Mouse (Mus musculus) c-Kit-positive CD71-negative TER-119-negative erythroid progenitor cells, embryonic 14.5 days (primary cell): ENCODE data around the gene Cabp2.
"Not testable (repeated sequence)": the region's sequence is repeated elsewhere in the genome, so short reads cannot be mapped to it uniquely, and the experiment has no call there.

ENCODE experiments used
- DNase-seq: peaks from one replicate; pipeline ENCODE4 v3.0.0-alpha.2; 2013; ENCODE audit warnings: low read depth

The Cabp2 gene

DNA sequence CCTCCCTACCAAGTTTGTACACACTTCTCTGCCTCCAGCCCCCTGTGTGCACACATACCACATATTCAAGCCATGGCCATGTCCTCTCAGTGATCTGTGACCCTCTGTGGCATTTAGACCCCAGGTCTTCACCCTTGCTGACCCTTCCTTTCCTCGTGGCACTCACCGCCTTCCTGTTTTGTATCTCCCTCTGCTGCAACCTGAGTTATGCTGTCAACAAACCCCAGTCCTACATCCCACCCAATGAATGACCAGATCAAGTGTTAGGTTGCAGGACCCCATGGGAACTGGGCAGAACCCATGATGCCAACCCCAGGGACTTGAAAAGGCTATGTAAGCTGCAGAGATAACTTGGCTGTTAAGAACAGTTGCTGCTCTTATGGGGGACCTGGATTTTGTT lies 20.7 kb downstream of the Cabp2 start:
- DNase-seq: no peak

DNA sequence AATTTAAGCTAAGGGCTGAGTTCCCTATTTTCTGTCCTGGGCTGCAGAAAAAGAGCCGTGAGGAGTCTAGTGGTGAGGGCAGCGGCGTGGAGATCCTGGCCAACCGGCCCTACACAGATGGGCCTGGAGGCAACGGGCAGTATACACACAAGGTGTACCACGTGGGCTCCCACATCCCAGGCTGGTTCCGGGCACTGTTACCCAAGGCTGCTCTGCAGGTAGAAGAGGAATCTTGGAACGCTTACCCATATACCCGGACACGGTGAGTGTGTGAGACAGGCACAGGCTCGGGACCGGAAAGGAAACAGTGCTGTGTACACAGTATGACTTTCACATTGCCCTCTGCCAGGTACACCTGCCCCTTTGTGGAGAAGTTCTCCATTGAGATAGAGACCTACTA lies 21.2 kb downstream of the Cabp2 start:
- DNase-seq: no peak

DNA sequence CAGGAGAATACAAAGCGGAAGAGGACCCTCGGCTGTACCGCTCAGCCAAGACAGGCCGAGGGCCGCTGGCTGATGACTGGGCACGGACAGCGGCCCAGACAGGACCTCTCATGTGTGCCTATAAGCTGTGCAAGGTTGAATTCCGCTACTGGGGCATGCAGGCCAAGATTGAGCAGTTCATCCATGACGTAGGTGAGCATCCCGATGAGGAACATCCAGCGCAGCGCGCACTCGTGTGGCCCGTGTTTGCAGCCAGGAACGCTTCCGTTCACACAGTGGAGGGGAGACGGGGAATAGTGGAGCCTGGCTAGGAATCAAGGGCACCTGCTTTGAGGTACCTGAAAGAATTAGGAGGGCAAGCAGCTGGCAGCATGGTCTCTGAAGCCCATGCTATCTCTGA lies 21.9 kb downstream of the Cabp2 start:
- no peak for DNase-seq

DNA sequence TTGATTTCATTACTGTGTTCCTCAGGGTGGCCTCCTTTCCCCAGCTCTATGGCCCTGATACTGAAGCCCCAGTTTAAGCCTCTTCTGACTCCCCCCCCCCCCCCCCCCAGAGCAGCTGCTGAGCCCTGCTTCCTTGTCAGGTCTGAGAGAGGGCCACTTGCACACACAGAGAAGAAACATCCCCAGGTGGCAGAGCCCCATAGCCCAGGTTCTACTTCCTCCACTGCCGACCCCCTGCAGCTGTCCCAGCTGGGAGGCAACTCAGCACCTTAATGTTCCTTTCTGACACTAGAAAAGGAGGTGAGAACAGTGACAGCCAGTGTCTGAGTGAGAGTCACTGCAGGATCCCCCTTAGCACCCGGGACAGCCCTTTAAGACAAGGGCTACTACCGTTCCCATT lies 22.4 kb downstream of the Cabp2 start:
- DNase-seq: no peak

DNA sequence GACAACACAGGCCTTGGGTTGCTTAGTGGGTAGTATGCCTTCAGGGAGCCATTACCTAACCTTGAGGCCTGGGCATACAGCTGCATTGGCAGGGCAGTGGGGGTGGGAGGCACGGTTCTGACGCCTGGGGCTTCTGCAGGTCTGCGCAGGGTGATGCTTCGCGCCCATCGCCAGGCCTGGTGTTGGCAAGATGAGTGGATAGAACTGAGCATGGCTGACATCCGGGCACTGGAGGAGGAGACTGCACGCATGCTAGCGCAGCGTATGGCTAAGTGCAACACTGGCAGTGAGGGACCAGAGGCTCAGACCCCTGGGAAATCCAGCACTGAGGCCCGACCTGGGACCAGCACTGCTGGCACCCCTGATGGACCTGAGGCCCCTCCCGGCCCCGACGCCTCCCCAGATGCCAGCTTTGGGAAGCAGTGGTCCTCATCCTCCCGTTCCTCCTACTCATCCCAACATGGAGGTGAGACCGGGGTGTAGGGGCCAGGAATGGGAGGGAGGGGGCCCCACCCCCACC lies 23.4 kb downstream of the Cabp2 start:
- no peak for DNase-seq

DNA sequence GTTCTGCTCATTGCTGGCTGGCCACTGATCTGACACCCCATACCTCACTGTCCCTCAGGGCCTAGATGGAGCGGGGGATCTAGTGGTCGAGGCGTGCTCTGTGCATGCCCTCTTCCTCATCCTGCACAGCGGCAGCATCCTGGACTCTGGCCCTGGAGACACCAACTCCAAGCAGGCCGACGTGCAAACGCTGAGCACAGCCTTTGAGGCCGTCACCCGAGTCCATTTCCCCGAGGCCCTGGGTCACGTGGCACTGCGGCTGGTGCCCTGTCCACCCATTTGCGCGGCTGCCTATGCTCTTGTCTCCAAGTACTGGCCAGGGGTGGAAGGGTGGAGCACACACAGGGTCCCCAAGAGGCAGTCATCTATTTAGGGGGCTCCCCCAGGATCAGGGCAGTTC lies 25.3 kb downstream of the Cabp2 start:
- no peak for DNase-seq

DNA sequence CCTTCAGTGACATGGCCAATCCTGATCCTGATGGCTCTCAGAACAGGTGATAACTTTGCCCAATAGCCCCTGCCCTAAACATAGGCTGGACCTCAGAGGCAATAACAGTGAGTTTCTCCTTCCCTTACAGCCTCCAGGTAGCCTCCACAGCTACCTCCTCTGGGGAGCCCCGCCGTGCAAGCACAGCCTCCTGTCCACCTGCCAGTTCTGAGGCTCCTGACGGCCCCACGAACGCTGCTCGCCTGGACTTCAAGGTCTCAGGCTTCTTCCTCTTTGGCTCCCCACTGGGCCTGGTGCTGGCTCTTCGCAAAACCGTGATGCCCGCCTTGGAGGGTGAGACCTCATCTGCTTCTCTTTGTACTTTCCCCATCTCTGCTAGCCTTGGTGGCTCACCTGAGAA lies 27.2 kb downstream of the Cabp2 start:
- no peak for DNase-seq

DNA sequence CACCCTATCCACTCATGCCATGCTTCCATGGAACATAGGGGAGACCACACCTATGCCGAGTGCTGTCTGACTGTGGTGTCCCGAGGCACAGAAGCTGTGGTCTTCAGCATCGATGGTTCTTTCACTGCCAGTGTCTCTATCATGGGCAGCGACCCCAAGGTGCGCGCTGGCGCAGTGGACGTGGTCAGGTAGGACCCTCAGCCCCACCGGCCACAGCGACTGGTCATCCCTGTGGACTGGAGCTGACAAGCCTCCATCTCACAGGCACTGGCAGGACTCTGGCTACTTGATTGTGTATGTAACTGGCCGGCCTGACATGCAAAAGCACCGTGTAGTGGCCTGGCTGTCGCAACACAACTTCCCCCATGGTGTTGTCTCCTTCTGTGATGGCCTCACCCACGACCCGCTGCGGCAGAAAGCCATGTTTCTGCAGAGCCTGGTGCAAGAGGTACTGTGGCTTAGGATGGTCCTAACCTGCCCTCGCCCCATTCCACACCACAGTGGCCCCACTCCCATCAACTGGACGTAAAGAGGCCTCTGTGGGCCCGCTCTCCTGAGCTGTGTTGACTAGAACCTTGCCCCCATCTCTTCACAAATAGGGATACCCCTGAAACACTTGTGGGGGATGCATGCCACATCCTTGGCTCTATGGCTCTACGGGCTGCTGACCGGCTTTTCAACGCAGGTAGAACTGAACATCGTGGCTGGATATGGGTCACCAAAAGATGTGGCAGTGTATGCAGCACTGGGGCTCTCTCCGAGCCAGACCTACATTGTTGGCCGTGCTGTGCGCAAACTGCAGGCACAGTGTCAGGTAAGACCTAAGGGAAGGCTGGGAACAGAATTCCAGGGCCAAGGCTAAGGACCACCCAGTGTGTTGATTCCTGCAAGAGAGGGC lies 30.9 kb downstream of the Cabp2 start:
- DNase-seq: no peak

DNA sequence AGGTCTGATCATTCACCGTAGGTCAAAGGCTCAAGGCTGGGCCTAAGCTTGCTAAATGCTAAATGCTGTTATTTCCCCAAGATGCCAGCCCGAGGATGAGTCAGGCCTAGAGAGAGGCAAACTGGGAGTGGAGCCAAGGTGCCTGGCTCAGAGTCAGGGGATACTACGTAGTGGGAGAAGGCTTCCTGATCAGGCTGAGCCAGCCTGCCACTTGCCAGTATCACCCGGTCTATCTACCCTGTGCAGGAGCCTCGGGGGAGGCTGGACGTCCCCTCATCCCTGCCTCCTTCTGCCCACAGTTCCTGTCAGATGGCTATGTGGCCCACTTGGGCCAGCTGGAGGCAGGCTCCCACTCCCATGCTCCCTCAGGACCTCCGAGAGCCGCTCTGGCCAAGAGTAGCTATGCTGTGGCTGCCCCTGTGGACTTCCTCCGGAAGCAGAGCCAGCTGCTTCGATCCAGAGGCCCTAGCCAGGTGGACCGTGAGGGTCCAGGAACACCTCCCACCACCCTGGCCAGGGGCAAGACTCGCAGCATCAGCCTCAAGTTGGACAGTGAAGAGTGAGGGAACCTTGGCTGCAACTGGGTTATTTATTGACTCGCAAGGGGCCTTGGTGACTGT lies 31.9 kb downstream of the Cabp2 start:
- DNase-seq: no peak

- DNase-seq: no peak
These were observed 32.4 kb downstream of the Cabp2 start for GRCm38 (mm10) chr19:4113806-4114230.

- no peak for DNase-seq
These were observed 33.2 kb downstream of the Cabp2 start for GRCm38 (mm10) chr19:4114551-4114950.

DNA sequence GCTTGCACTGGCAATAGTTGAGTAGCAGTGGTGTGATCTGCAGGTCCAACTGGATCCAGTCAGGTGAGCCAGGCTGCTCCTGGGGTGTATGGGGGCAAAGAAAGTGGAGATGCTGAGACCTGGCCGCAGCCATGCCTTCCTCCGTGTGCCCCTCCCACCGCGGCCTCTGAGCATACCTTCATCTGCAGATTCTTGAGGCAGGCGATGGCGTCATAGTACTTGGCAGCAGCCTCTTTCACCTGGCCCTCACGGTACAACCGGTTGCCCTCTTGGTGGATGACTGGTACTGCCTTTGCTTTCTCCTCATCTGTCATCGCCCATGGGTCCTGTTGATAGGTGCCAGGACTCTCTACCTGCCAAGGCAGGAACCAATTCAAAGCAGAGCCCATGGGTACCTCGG lies 33.8 kb downstream of the Cabp2 start:
- DNase-seq: no peak

GRCm38 (mm10) chr19:4115816-4116215 lies 34.4 kb downstream of the Cabp2 start:
- DNase-seq: no peak

- no peak for DNase-seq
These were observed 35.6 kb downstream of the Cabp2 start for GRCm38 (mm10) chr19:4117006-4117405.

DNA sequence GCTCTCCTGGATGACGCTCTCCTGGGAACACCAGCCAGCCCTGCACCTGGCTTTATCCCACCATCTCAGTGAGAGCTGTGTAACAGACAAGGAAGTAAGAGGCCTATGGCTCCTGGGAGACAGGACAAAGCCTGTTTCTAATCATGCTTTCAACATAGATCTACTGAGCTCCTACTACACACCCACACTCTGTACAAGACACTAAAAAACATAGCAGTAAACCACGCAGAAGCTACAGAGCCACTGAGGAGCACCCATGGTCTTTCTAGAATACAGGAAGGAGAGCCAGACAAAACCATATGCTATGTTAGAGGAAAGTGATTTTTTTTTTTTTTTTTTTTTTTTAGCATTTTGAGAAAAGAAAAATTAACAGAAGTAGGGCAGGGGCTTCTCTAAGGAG lies 37.0 kb downstream of the Cabp2 start:
- no peak for DNase-seq

DNA sequence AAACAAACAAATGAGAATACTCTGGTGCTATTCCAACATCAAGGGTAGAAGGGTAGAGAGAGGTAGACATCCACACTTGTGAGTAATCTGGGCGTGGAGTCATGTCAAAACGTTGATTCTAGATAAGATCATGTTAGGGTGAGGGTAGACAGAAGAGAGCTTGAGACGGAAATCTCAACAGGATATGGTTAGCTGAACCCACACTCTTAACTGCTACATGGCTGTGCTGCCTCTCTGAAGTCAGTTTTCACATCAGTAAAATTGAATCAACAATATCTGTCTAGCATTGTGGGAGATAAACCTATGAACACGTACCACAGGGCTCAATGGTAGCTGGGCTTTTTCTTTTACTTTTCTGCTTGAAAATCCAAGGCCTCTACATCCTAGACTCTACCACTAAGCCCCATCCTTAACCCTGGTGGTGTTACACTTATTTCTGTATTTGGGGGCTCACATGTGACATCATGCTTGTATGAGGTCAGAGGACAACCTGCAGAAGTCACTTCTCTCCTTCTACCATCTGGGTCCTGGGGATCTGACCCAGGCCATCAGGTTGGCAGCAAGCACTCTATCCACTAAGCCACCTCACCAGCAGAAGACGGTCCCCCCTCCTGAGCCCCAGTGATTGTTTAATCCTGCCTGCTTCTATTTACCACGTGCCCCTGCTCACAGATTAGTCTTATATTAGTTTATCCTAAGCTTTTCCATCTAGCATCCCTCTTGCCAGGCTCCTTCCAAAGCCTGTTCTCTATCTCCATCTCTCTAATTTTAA lies 38.5 kb downstream of the Cabp2 start:
- DNase-seq: no peak

GRCm38 (mm10) chr19:4120496-4120895 lies 39.1 kb downstream of the Cabp2 start:
- no peak for DNase-seq

DNA sequence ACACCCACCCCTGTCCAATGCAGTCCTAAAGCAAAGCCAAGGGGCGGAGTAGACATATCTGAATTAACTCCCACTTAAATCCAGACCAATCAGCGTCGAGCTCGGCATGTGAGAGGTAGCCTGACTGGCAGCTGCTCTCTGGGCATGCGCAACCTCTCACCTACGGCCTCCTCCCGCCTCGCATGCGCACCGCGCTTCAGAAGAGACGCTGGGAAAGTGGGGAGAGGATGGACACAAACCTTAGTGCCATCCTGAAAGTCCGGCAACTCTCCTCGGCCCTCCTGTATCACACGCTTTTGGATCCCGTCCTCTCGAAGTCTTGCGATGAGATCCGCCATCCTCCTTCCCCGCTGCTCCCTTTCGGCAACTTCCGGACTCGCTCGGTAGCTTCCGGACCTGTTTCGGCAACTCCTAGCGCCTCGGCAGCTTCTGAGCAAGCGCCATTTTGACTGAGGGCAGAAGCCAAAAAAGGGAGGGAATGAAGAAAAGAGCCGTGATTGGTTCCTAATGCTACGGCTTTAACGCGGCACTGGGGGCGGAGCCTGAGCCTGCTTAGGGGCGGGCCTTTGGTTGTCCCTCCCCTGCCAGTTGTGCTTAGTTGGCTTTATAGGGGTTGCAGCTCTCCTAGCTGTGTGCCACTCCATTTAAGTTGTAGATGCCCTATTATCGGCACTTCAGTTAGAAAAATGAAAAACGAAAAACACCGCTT lies 39.9 kb downstream of the Cabp2 start:
- DNase-seq: peak; percentile 96

GRCm38 (mm10) chr19:4121896-4122295 lies 40.5 kb downstream of the Cabp2 start:
- DNase-seq: not testable (repeated sequence)

DNA sequence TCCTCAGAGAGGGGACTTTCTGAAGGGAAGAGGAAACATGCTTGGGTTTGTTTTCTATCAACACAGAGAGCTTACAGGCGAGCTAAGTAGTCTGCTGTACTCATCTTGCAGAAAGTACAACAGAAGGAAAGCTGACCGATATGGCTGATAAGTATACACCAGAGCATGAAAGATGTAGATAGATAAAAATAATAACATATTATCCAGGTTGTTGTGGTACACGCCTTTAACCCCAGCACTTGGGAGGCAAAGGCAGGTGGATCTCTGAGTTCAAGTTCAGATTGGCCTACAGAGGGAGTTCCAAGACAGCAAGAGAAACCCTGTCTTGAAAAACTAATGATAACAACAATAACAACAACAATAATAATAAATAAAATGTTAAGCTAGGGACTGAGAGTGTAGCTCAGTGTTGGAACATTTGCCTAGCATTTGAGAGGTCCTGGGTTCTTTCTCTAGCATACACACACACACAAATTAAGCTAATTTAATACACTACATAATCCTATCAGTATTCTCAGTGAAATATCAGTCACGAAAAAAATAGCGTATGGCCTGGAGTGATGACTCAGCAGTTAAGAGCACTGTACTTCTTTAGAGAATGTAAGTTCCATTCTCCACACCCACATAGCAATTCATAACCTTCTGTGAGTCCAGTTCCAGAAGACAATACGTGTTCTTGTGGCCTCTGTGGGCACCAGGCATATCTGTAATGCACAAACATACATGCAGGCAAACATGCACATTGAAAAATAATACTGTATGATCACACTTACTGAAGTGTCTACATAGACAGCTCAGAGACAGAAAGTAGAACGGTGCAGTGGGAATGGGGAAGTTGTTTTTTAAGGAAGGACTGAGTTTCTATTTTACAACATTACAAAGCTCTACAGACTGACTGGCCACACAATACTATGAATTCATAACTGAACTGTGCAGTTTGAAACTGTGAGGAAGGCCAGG lies 41.3 kb downstream of the Cabp2 start:
- no peak for DNase-seq

- DNase-seq: no peak
These were observed 43.1 kb downstream of the Cabp2 start for GRCm38 (mm10) chr19:4124432-4124831.
